Mouse (Mus musculus): ENCODE results near the gene Auts2. TPM values are rescaled to one million over a fixed set of nuclear protein-coding genes. Genes with fewer than 3 reads are reported as not detected.

Gene Auts2
- polyA plus RNA-seq, 1 experiment from 2014 or later: 47.7 TPM

- H3K9me3 ChIP-seq (ENCODE audit: control insufficient read depth, low read depth, low read length): no peaks in the 10 kb centered on the region
- H3K27ac ChIP-seq (ENCODE audit: low read length): no peak overlapping the region
- no peaks in the 10 kb centered on the region for H3K27me3 ChIP-seq (ENCODE audit: control insufficient read depth, insufficient read depth, low read length)
- 23% methylated on average over 26 of the region's 26 CpGs for WGBS
- H3K36me3 ChIP-seq (ENCODE audit: control insufficient read depth, insufficient read depth, low read length): no peaks in the 10 kb centered on the region
- peaks cover 20% of the 10 kb centered on the region for H3K4me1 ChIP-seq (ENCODE audit: control insufficient read depth, insufficient read depth, low read length)
- H3K9ac ChIP-seq (replicated peaks; ENCODE audit: low read depth, low read length): no peak overlapping the region
- peak; percentile 48; the same call in 1 of the 2 replicates for ATAC-seq (ENCODE audit: insufficient number of reproducible peaks, insufficient read depth, low FRiP score, low read depth)
- H3K4me2 ChIP-seq (replicated peaks; ENCODE audit: low read depth, low read length): peak overlapping the region; percentile 22; the same call in 1 of the 2 replicates
- H3K4me3 ChIP-seq (ENCODE audit: low read depth, low read length): no peak overlapping the region
Measured at GRCm38 (mm10) chr5:131585684-131586331, 957.3 kb downstream of the Auts2 start.

- Histone ChIP-seq H3K4me2 (replicated peaks; ENCODE audit: low read depth, low read length) (no peak overlapping the region), H3K4me1 (ENCODE audit: control insufficient read depth, insufficient read depth, low read length) (peaks cover 20% of the 10 kb centered on the region), H3K36me3 (ENCODE audit: control insufficient read depth, insufficient read depth, low read length) (no peaks in the 10 kb centered on the region), H3K9ac (replicated peaks; ENCODE audit: low read depth, low read length) (no peak overlapping the region), H3K27me3 (ENCODE audit: control insufficient read depth, insufficient read depth, low read length) (no peaks in the 10 kb centered on the region), H3K27ac (ENCODE audit: low read length) (no peak overlapping the region), H3K4me3 (ENCODE audit: low read depth, low read length) (no peak overlapping the region), H3K9me3 (ENCODE audit: control insufficient read depth, low read depth, low read length) (no peaks in the 10 kb centered on the region)
- 62% methylated on average over 12 of the region's 12 CpGs for WGBS
- no peak for ATAC-seq (ENCODE audit: insufficient number of reproducible peaks, insufficient read depth, low FRiP score, low read depth)
Measured at GRCm38 (mm10) chr5:131584260-131585135, 958.6 kb downstream of the Auts2 start.

GRCm38 (mm10) chr5:131581110-131582050 is 961.8 kb downstream of the Auts2 start:
- Histone ChIP-seq H3K4me3 (ENCODE audit: low read depth, low read length) (no peak overlapping the region), H3K4me2 (replicated peaks; ENCODE audit: low read depth, low read length) (no peak overlapping the region), H3K9me3 (ENCODE audit: control insufficient read depth, low read depth, low read length) (no peaks in the 10 kb centered on the region), H3K9ac (replicated peaks; ENCODE audit: low read depth, low read length) (no peak overlapping the region), H3K36me3 (ENCODE audit: control insufficient read depth, insufficient read depth, low read length) (no peaks in the 10 kb centered on the region), H3K27me3 (ENCODE audit: control insufficient read depth, insufficient read depth, low read length) (no peaks in the 10 kb centered on the region), H3K4me1 (ENCODE audit: control insufficient read depth, insufficient read depth, low read length) (peaks cover 16% of the 10 kb centered on the region), H3K27ac (ENCODE audit: low read length) (no peak overlapping the region)
- 0 out of 2 replicates have a peak, but pooled peaks have one; percentile 19 for ATAC-seq (ENCODE audit: insufficient number of reproducible peaks, insufficient read depth, low FRiP score, low read depth)
- WGBS: 32% methylated on average over 23 of the region's 23 CpGs

- H3K9me3 ChIP-seq (ENCODE audit: control insufficient read depth, low read depth, low read length): no peaks in the 10 kb centered on the region
- no peak overlapping the region for H3K4me3 ChIP-seq (ENCODE audit: low read depth, low read length)
- no peak overlapping the region for H3K27ac ChIP-seq (ENCODE audit: low read length)
- H3K36me3 ChIP-seq (ENCODE audit: control insufficient read depth, insufficient read depth, low read length): no peaks in the 10 kb centered on the region
- peaks cover 9% of the 10 kb centered on the region; the same call in 1 of the 2 replicates for H3K4me1 ChIP-seq (ENCODE audit: control insufficient read depth, insufficient read depth, low read length)
- no peak overlapping the region for H3K4me2 ChIP-seq (replicated peaks; ENCODE audit: low read depth, low read length)
- WGBS: 88% methylated on average over 9 of the region's 9 CpGs
- H3K9ac ChIP-seq (replicated peaks; ENCODE audit: low read depth, low read length): no peak overlapping the region
- no peaks in the 10 kb centered on the region for H3K27me3 ChIP-seq (ENCODE audit: control insufficient read depth, insufficient read depth, low read length)
- no peak for ATAC-seq (ENCODE audit: insufficient number of reproducible peaks, insufficient read depth, low FRiP score, low read depth)
Measured at GRCm38 (mm10) chr5:131578737-131579136, 964.4 kb downstream of the Auts2 start.

DNA sequence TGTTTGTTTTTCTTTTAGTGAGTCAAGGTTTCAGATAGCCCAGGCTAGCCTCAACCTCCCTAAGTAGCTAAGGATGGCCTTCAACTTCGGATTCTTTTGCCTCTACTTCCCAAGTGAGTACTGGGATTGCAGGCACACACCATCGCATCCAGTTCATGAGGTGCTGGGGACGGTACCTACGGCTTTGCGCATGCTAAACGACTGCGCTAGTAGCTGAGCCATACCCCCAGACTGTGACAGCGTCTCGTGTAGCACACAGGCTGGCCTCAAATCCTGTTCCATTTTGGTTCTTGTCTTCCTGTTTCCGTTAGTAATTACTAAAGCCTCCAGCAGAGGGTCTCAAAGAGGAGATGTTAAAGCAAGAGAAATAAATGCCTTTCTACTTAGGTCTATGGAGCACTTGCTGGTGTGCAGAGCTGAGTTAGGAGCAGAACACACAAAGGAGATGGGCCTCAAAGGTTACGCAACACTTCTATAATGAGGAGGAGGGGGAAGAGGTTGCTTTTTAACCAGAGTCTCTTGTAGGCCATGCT is 967.3 kb downstream of the Auts2 start:
- Histone ChIP-seq H3K36me3 (ENCODE audit: control insufficient read depth, insufficient read depth, low read length) (no peaks in the 10 kb centered on the region), H3K27me3 (ENCODE audit: control insufficient read depth, insufficient read depth, low read length) (no peaks in the 10 kb centered on the region), H3K27ac (ENCODE audit: low read length) (no peak overlapping the region), H3K4me1 (ENCODE audit: control insufficient read depth, insufficient read depth, low read length) (0 out of 2 replicates have a peak, but pooled peaks cover 5% of the 10 kb centered on the region), H3K9ac (replicated peaks; ENCODE audit: low read depth, low read length) (no peak overlapping the region), H3K9me3 (ENCODE audit: control insufficient read depth, low read depth, low read length) (no peaks in the 10 kb centered on the region), H3K4me3 (ENCODE audit: low read depth, low read length) (no peak overlapping the region), H3K4me2 (replicated peaks; ENCODE audit: low read depth, low read length) (no peak overlapping the region)
- 71% methylated on average over 11 of the region's 11 CpGs for WGBS
- no peak for ATAC-seq (ENCODE audit: insufficient number of reproducible peaks, insufficient read depth, low FRiP score, low read depth)

DNA sequence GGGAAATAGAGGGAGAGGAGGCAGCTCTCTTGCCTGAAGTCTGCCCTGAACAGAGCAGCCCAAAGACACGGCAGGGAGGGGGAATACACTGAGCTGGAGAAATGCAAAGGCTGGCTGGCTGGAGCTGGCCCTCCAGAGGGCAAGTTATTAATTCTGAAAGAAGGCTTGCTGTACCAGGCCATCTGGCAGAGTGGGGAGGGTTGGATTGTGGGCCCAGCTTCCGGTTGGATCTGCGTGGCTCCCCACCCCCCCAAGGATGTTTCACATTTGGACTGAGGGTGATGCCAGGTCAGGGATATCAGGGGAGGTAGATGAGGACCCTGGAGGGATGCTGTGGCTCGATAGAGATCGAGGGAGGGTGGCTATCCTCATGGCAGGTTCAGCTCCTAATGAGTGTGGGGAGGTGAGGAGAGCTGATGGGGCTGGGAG is 968.0 kb downstream of the Auts2 start:
- Histone ChIP-seq H3K4me3 (ENCODE audit: low read depth, low read length) (no peak overlapping the region), H3K36me3 (ENCODE audit: control insufficient read depth, insufficient read depth, low read length) (no peaks in the 10 kb centered on the region), H3K27me3 (ENCODE audit: control insufficient read depth, insufficient read depth, low read length) (no peaks in the 10 kb centered on the region), H3K4me1 (ENCODE audit: control insufficient read depth, insufficient read depth, low read length) (0 out of 2 replicates have a peak, but pooled peaks cover 5% of the 10 kb centered on the region), H3K9me3 (ENCODE audit: control insufficient read depth, low read depth, low read length) (no peaks in the 10 kb centered on the region), H3K4me2 (replicated peaks; ENCODE audit: low read depth, low read length) (no peak overlapping the region), H3K9ac (replicated peaks; ENCODE audit: low read depth, low read length) (no peak overlapping the region), H3K27ac (ENCODE audit: low read length) (no peak overlapping the region)
- 34% methylated on average over 5 of the region's 5 CpGs for WGBS
- no peak for ATAC-seq (ENCODE audit: insufficient number of reproducible peaks, insufficient read depth, low FRiP score, low read depth)

DNA sequence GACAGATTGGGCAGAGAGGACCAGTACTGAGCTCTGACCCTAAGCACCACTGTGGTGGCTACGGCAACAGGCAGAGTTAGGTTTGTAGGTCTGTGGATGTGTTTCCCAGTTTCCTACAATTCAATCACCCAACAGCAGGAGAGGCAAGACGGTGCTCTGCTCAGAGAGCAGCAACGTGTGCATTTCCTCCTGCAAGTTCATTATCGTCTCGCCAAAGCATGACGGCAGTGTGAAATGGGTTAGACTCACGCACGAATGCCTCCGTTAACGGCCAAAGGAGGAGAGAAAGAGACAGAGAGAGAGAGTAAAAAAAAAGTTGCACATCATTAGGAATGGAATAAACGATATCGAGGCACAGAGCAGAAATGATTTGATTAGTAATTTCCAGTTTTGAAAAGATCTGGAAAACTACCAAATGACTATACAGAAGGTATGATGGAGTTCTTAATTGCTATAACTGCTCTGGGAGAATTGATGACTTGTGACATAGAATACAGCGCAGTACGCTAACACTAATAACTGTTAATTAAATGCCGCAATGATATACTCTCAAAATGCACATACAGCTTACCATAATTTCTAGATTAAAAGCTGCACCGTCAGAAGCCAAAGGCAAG is 968.6 kb downstream of the Auts2 start:
- Histone ChIP-seq H3K9ac (replicated peaks; ENCODE audit: low read depth, low read length) (no peak overlapping the region), H3K4me3 (ENCODE audit: low read depth, low read length) (no peak overlapping the region), H3K36me3 (ENCODE audit: control insufficient read depth, insufficient read depth, low read length) (no peaks in the 10 kb centered on the region), H3K27me3 (ENCODE audit: control insufficient read depth, insufficient read depth, low read length) (no peaks in the 10 kb centered on the region), H3K27ac (ENCODE audit: low read length) (no peak overlapping the region), H3K4me2 (replicated peaks; ENCODE audit: low read depth, low read length) (no peak overlapping the region), H3K9me3 (ENCODE audit: control insufficient read depth, low read depth, low read length) (no peaks in the 10 kb centered on the region), H3K4me1 (ENCODE audit: control insufficient read depth, insufficient read depth, low read length) (0 out of 2 replicates have a peak, but pooled peaks cover 5% of the 10 kb centered on the region)
- no peak for ATAC-seq (ENCODE audit: insufficient number of reproducible peaks, insufficient read depth, low FRiP score, low read depth)
- 86% methylated on average over 16 of the region's 16 CpGs for whole genome bisulfite sequencing

Data from stomach, embryonic 14.5 days (tissue).